Mouse (Mus musculus) NIH3T3 (cell line): ENCODE data around the gene Trmt44.

Source experiments
- DNase-seq: peaks from one replicate; pipeline ENCODE4 v3.0.0-alpha.2; 2012; ENCODE audit warnings: low read depth

The Trmt44 gene

GRCm38 (mm10) chr5:35574653-35575599, at the start of gene Trmt44:
Gene Trmt44, minus strand, starts transcription at chr5:35575070.
- peak; percentile 95 for DNase-seq

GRCm38 (mm10) chr5:35623831-35624230, 49.0 kb upstream of the Trmt44 start:
- no peak for DNase-seq

- no peak for DNase-seq
Measured at GRCm38 (mm10) chr5:35621114-35621513, 46.2 kb upstream of the Trmt44 start.

DNA sequence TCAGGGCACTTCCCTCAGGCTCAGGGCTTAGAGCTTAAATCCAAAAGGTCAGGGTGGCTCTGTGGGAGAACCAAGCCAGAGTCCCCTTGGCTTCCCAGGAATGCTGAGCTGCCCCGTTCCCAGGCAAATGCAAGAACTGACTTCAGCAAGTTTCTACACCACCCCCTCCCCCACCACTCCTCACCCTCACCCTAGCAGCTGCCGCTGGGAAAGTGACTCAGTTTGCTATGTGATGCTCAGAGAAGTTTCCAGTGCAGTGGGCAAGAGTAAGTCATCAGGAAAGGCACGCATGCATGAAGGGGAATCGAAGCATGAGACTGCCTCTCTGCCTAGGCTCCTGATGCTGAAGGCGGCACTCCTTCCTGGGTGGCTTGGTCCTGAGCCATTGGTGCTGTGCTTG, 42.1 kb upstream of the Trmt44 start:
- DNase-seq: peak; percentile 79

DNA sequence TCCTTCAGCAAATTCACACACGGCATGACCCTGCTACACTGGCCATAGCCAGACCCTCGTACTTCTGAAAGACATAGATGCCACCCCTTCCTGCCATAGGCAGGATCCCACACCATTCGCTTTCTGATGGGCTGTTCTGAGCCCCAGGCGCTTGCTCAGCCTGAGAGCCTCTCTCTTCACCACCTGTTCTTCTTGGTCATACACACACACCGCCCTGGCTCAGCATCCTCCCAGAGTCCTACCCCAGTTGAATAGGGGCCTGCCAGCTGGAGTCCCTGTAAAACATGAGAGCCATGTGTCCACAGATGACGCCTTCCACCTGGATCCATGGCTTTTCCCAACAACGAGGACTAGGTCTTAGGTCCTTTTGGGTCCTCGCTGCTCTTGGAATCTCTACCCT, 37.9 kb upstream of the Trmt44 start:
- no peak for DNase-seq

DNA sequence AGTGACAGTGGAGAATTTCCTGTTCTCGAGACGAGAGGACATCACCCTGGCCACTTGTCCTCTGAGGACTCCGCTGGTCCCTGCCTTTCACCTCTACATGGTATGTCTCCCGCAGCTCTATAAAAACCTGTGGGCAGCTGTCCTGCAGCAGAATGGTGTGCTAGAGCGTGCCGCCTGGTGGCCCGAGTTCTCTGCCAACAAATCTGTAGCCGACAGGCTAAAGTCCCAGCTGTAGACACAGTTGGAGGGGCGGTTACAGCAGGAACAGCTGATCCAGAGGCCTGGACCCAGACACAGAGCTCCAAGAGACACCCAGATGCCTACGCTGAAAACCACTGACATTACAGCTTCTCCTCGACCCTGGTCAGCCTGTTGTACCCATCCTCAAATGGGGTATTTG, 37.0 kb upstream of the Trmt44 start:
- DNase-seq: no peak

- DNase-seq: no peak
Measured at GRCm38 (mm10) chr5:35611170-35611569, 36.3 kb upstream of the Trmt44 start.

DNA sequence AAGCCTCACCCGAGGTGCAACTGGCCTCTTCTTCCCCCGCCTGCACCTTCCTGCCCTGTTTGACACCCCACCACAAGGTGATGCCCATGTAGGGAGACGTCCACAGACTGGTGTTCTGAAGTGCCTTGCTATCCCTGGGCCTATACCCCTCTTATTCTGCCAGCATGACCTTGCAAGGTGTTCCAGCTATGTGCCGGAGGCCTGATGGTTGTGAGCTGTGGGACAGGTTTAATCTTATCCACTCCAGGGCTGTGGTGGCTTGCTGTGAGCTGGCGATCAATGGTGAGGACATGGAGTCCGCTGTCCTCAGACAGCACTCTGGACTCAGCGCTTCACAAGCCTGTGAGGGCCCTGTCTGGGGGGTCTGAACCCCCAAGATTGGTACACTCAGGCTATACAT, 35.5 kb upstream of the Trmt44 start:
- DNase-seq: no peak

- no peak for DNase-seq
Measured at GRCm38 (mm10) chr5:35609971-35610370, 35.1 kb upstream of the Trmt44 start.

GRCm38 (mm10) chr5:35609381-35609780, 34.5 kb upstream of the Trmt44 start:
- DNase-seq: peak; percentile 59

DNA sequence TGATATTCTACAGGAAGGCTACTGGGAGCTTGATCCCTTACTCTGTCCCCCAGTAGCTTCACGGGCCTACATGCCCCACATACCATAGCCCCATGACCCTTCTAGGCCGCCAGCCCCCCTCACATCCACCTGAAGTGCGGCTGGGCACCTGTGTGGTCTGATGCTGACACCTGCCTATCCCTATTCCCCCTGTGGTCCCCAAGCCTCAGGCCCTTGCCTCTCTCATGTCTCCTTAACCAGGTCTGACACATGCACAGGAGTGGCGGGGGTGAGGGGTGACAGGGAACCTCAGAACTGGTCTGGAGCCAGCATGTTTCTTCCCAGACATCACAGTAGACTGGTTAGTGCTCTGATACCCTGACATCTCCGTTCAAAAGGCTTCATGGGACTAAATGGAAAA, 33.7 kb upstream of the Trmt44 start:
- no peak for DNase-seq

DNA sequence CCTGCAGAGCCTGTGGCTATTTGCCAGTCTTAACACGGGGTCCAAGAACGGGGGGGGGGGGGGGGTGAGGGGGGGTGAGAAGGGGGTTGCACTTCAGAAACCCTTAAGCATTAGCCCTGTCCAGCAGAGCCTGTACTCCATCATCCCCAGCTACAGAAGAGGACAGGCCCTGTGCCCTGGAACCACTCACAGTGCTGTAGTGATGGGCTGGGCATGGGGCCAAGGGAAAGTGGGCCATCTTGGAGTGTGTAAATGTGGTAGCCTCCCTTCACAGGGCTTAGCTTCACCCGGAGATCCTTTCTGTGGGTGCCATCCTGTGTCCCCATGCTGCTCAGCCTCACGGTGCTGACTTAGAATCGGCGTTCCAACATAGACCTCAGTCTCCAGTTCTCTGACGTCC, 32.9 kb upstream of the Trmt44 start:
- peak; percentile 34 for DNase-seq

DNA sequence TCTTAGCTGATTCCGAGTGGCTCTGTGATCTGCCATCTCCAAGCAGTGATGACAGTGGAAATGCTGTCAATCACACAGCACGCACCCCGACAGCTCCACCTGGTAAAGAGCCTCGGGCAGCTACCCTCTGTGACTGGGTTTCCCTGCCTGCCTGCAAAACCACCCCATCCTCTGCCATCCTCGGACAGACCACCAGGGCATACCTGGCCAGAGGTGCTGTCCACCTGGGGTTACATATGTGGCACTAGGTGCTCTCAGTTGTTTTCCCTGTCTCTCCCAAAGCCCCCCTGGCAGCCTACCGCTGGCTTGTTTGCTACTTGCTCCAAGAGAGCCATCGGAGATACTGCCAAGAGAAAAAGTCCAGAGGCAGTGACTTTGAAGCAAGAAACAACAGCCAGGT, 31.9 kb upstream of the Trmt44 start:
- DNase-seq: no peak

- peak; percentile 20 for DNase-seq
Measured at GRCm38 (mm10) chr5:35605355-35605754, 30.5 kb upstream of the Trmt44 start.

GRCm38 (mm10) chr5:35601526-35601925, 26.7 kb upstream of the Trmt44 start:
- no peak for DNase-seq

GRCm38 (mm10) chr5:35600233-35600632, 25.4 kb upstream of the Trmt44 start:
- DNase-seq: no peak

DNA sequence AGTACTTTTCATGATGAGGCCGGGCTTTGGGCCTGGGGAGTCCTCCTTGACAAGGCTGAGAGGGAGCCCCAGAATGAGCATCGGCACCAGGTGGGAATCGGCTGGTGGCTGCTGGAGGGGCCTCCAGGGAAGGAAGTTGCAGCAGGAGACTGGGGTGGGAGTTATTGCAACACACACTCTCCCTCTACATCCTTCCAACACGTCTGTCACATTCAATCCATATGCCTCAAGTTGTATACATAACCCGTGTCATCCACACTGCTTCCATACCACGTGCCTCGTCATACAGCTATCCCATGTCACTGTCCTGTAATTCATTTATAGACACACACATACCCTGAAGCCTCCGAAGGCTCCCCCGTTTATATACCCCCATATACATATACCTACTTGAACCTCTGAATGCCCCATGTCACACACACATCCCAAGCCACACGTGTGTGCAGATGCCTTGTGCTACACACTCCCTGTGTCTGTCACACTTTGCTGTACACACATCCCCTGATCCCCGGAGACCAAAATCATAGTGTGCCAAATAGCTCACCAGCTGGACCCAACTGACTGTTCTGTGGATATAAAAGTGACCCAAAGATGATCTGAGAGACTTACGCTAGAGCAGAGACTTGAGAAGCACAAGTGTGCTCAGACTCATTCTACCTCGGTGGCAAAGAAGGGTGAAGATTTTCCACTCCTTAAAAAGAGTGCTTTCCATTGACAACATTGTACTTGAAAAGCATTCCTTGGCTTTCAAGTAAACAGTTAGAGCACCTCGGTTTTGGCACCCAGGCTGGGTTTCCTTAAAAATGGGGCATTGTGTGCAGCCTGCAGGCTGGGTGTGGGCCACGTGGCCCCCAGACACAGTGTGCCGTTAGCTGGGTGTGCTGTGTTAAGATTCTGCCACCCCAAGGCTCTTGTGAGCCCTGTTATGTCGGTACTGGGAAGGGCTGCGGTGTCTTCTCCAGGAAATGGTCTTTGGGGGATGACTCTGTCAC, 21.6 kb upstream of the Trmt44 start:
- DNase-seq: no peak

DNA sequence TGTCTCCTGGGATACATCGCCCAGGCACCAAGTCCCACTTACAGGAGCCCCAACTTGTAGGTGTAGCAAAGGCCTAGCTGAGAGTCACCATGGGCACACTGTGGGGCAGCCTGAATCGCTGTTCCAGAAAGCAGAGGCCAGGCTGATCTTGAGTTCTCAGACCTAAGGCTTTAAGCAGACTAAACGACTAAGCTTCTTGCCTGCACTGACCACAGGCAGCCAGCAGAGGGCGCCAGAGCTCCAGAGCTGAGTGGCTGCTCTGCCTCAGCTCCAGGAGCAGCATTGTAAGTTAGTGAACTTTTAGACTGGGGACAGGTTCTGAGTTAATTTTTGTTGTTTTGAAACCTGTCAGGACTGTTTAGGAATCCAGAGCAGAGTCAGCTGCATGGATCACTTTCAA, 20.8 kb upstream of the Trmt44 start:
- peak; percentile 93 for DNase-seq

- no peak for DNase-seq
Measured at GRCm38 (mm10) chr5:35594768-35595167, 19.9 kb upstream of the Trmt44 start.

DNA sequence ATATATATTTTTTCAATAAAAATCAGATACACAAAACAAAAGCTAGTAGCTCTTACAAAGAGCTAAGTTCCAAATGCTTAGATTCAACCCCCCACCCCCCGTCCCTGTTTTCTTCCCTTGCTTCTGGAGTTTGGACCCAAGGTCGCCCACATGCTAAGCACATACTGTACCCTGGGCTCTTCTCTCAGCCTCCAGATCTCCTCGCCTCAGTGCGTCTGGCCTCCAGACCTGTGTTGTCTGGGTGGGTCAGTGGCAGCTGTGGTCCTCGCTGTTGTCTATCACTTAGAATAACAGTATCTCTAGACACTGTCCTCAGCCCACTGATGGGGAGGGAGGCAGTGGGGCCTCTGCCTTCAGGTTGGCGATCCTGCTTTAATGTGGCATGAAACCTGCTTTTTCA, 18.4 kb upstream of the Trmt44 start:
- DNase-seq: no peak

- no peak for DNase-seq
Measured at GRCm38 (mm10) chr5:35592824-35593223, 18.0 kb upstream of the Trmt44 start.

GRCm38 (mm10) chr5:35592081-35592736, 17.3 kb upstream of the Trmt44 start:
- peak; percentile 17 for DNase-seq
